8 mouse cellular contexts compared by ENCODE assay signal in genomic region chr6:86584296-86585015, GRCm38 (mm10). TPM values are rescaled to one million over a fixed set of nuclear protein-coding genes. Genes with fewer than 3 reads are reported as not detected.
DNase-seq lines count a peak whose midpoint lies in the region; ATAC-seq and TF ChIP-seq lines count a peak whose summit lies in the region.

No protein-coding gene starts in this region.

- no peaks in the 10 kb centered on the region for H3K79me3 ChIP-seq in C2C12 (ENCODE audit: low read depth)

- no peak for TF ChIP-seq POLR2A in olfactory bulb, adult 2 months (IDR thresholded peaks at IDR 0.05; ENCODE audit: insufficient read depth, low read depth, low read length)

- H3K9ac ChIP-seq in embryonic facial prominence, embryonic 15.5 days: peak overlapping the region; percentile 31; the same call in 1 of the 2 replicates
- peak overlapping the region; percentile 83 for H3K9ac ChIP-seq in heart, embryonic 13.5 days
- no peak overlapping the region for H3K9ac ChIP-seq in liver, embryonic 14.5 days (replicated peaks)

- no peaks in the 10 kb centered on the region for H3K36me3 ChIP-seq in C2C12 (ENCODE audit: control insufficient read depth, insufficient read depth)
- no peaks in the 10 kb centered on the region for H3K36me3 ChIP-seq in embryonic facial prominence, embryonic 15.5 days
- no peaks in the 10 kb centered on the region for H3K36me3 ChIP-seq in heart, embryonic 13.5 days
- H3K36me3 ChIP-seq in liver, embryonic 14.5 days (replicated peaks; ENCODE audit: control insufficient read depth, insufficient read depth, low read depth): no peaks in the 10 kb centered on the region

- 20% methylated on average over 14 of the region's 14 CpGs for WGBS in embryonic facial prominence, embryonic 15.5 days
- WGBS in heart, embryonic 13.5 days: 30% methylated on average over 14 of the region's 14 CpGs
- WGBS in liver, embryonic 14.5 days (ENCODE audit: insufficient replicate concordance): 35% methylated on average over 14 of the region's 14 CpGs
- 6% methylated on average over 14 of the region's 14 CpGs for WGBS in olfactory bulb, adult 2 months

- peak; percentile 60; the same call in 1 of the 2 replicates for ATAC-seq in embryonic facial prominence, embryonic 15.5 days (ENCODE audit: insufficient number of reproducible peaks, low FRiP score, low TSS enrichment, low read depth)
- no peak for ATAC-seq in heart, embryonic 13.5 days (ENCODE audit: extremely low read depth, insufficient number of reproducible peaks, low FRiP score, low TSS enrichment)
- ATAC-seq in liver, embryonic 14.5 days (ENCODE audit: insufficient read depth): peak; percentile 22; the same call in 1 of the 2 replicates

- peak overlapping the region; percentile 7 for H3K4me3 ChIP-seq in C2C12 (ENCODE audit: insufficient read depth, poor library complexity, severe bottlenecking)
- H3K4me3 ChIP-seq in embryonic facial prominence, embryonic 15.5 days (replicated peaks): peak overlapping the region; percentile 36
- H3K4me3 ChIP-seq in heart, embryonic 13.5 days: peak overlapping the region; percentile 46
- peak overlapping the region in 1 of 2 experiments; percentile 9; a peak in 2 of 4 replicates for H3K4me3 ChIP-seq in liver, embryonic 14.5 days (ENCODE audit: insufficient read depth in 1 of 2, low read depth in 2 of 2, low read length in 2 of 2)
- peak overlapping the region; percentile 34 for H3K4me3 ChIP-seq in olfactory bulb, adult 2 months (ENCODE audit: insufficient read depth, low read depth, low read length)

- H3K27ac ChIP-seq in embryonic facial prominence, embryonic 15.5 days (replicated peaks): peak overlapping the region; percentile 93
- H3K27ac ChIP-seq in heart, embryonic 13.5 days (replicated peaks): peak overlapping the region; percentile 98
- H3K27ac ChIP-seq in liver, embryonic 14.5 days: no peak overlapping the region
- H3K27ac ChIP-seq in olfactory bulb, adult 2 months (ENCODE audit: insufficient read depth, low read depth, low read length): peak overlapping the region; percentile 95

- no peaks in the 10 kb centered on the region for H3K9me3 ChIP-seq in embryonic facial prominence, embryonic 15.5 days (replicated peaks)
- no peaks in the 10 kb centered on the region for H3K9me3 ChIP-seq in heart, embryonic 13.5 days
- no peaks in the 10 kb centered on the region for H3K9me3 ChIP-seq in liver, embryonic 14.5 days (ENCODE audit: control insufficient read depth, low read length)

- no peaks in the 10 kb centered on the region for H3K79me2 ChIP-seq in C2C12 (ENCODE audit: control insufficient read depth, insufficient read depth)

- peak; percentile 83 for DNase-seq in adrenal gland, postnatal 14 days
- peak; percentile 53 to 65 for DNase-seq in kidney, postnatal 36 days
- no peak for DNase-seq in liver, embryonic 14.5 days (ENCODE audit: low read depth in 3 of 3, low spot score in 3 of 3)
- DNase-seq in urinary bladder, postnatal 4 days (ENCODE audit: low spot score in 2 of 2): no peak

- peak overlapping the region; percentile 51 for H3ac ChIP-seq in C2C12 (ENCODE audit: control insufficient read depth, insufficient read length, low read depth)

- no peaks in the 10 kb centered on the region for H3K27me3 ChIP-seq in C2C12 (ENCODE audit: control insufficient read depth, insufficient read depth, insufficient read length)
- no peaks in the 10 kb centered on the region for H3K27me3 ChIP-seq in embryonic facial prominence, embryonic 15.5 days
- H3K27me3 ChIP-seq in heart, embryonic 13.5 days (replicated peaks): no peaks in the 10 kb centered on the region
- no peaks in the 10 kb centered on the region for H3K27me3 ChIP-seq in liver, embryonic 14.5 days (ENCODE audit: control insufficient read depth, insufficient read depth, low read length)

- no peak for TF ChIP-seq CTCF in C2C12 (IDR thresholded peaks at IDR 0.05; ENCODE audit: control insufficient read depth, insufficient read depth, insufficient read length)
- no peak for TF ChIP-seq CTCF in liver, embryonic 14.5 days (IDR thresholded peaks at IDR 0.05; ENCODE audit: low read depth)
- TF ChIP-seq CTCF in olfactory bulb, adult 2 months (IDR thresholded peaks at IDR 0.05; ENCODE audit: insufficient read depth, low read depth, low read length): no peak

- H3K4me2 ChIP-seq in embryonic facial prominence, embryonic 15.5 days (replicated peaks): peak overlapping the region; percentile 58
- peak overlapping the region; percentile 78 for H3K4me2 ChIP-seq in heart, embryonic 13.5 days
- H3K4me2 ChIP-seq in liver, embryonic 14.5 days (ENCODE audit: low read depth): peak overlapping the region; percentile 50

- no peak for TF ChIP-seq EP300 in liver, embryonic 14.5 days (IDR thresholded peaks at IDR 0.05; ENCODE audit: low read depth)

- peaks cover 28% of the 10 kb centered on the region for H3K4me1 ChIP-seq in embryonic facial prominence, embryonic 15.5 days
- peaks cover 38% of the 10 kb centered on the region for H3K4me1 ChIP-seq in heart, embryonic 13.5 days
- H3K4me1 ChIP-seq in liver, embryonic 14.5 days (replicated peaks; ENCODE audit: control insufficient read depth in 2 of 2, insufficient read depth in 2 of 2, low read length in 1 of 2): peaks cover 4 to 14% of the 10 kb centered on the region in 2 experiments; a peak in 2 of 4 replicates
- peaks cover 26% of the 10 kb centered on the region for H3K4me1 ChIP-seq in olfactory bulb, adult 2 months (ENCODE audit: control insufficient read depth, insufficient read depth, low read length)

TF ChIP-seq in C2C12, 6 proteins besides CTCF, POLR2A, EP300 and RAD21:
- TF ChIP-seq FOSL1 (IDR thresholded peaks at IDR 0.05; ENCODE audit: insufficient read depth, low read length, poor library complexity, severe bottlenecking): no peak

RNA-seq across cellular contexts. Expression of gene Asprv1, which starts 43.5 kb away (rescaled TPM):
- polyA plus RNA-seq in C2C12 (2012; fragmentation: generic; extraction: Trizol): 0.04 TPM
- 0.41 TPM in 1 of 2 replicates, not detected in the other for total RNA-seq in adrenal gland, postnatal 14 days (2021)
- 318 and 378 TPM in 2 replicates for polyA plus RNA-seq in embryonic facial prominence, embryonic 15.5 days (2015; fragmentation: Nextera tagmentation; extraction: Ambion mirVana)
- 0.09 TPM in 2 replicates for polyA plus RNA-seq in heart, embryonic 13.5 days (2015; fragmentation: Nextera tagmentation; extraction: Ambion mirVana)
- polyA plus RNA-seq in liver, embryonic 14.5 days (2012; rRNA removed): 0.26 and 0.33 TPM in 2 replicates
- polyA plus RNA-seq in liver, embryonic 14.5 days (2014; fragmentation: Nextera tagmentation; extraction: Ambion mirVana): 0.23 and 0.28 TPM in 2 replicates
- polyA plus RNA-seq in olfactory bulb, adult 2 months (2012; ENCODE audit: insufficient read depth, insufficient read length, low replicate concordance, missing spikeins): not detected in 2 replicates

RNA-seq across cellular contexts. Expression of gene Pcbp1, which starts 58.3 kb away (rescaled TPM):
- 453 TPM for polyA plus RNA-seq in C2C12 (2012; fragmentation: generic; extraction: Trizol)
- total RNA-seq in adrenal gland, postnatal 14 days (2021): 260 TPM in 2 replicates
- 497 and 506 TPM in 2 replicates for polyA plus RNA-seq in embryonic facial prominence, embryonic 15.5 days (2015; fragmentation: Nextera tagmentation; extraction: Ambion mirVana)
- 218 and 286 TPM in 2 replicates for polyA plus RNA-seq in heart, embryonic 13.5 days (2015; fragmentation: Nextera tagmentation; extraction: Ambion mirVana)
- 124 and 136 TPM in 2 replicates for polyA plus RNA-seq in liver, embryonic 14.5 days (2012; rRNA removed)
- 188 and 220 TPM in 2 replicates for polyA plus RNA-seq in liver, embryonic 14.5 days (2014; fragmentation: Nextera tagmentation; extraction: Ambion mirVana)
- not detected in 2 replicates for polyA plus RNA-seq in olfactory bulb, adult 2 months (2012; ENCODE audit: insufficient read depth, insufficient read length, low replicate concordance, missing spikeins)

Comparison
In these comparisons a context has a peak if more than half of its experiments do, and no peak if none do; other contexts are left out.
1. DNase-seq: peak in adrenal gland, postnatal 14 days (single experiment) and kidney, postnatal 36 days (2 of 2); none in liver, embryonic 14.5 days (0 of 3) and urinary bladder, postnatal 4 days (0 of 2).
2. RNA of gene Asprv1, which starts 43.5 kb away (polyA plus RNA-seq): 318 to 378 TPM in embryonic facial prominence, embryonic 15.5 days; 0.23 to 0.33 TPM in liver, embryonic 14.5 days, 0.09 TPM in heart, embryonic 13.5 days, 0.04 TPM in C2C12 (single experiment) and not detected in olfactory bulb, adult 2 months; every median in the first group is over 100 times any median in the second.
3. Peak in every context shown above with its lines, with median percentiles within 50 percentile points of each other: H3K4me2 ChIP-seq.